Mouse (Mus musculus) thymus, adult 2 months (tissue): ENCODE results near the gene Fam98c.

Experiments
- CTCF ChIP-seq: fragments of 200-500 bp; IDR thresholded peaks from 2 replicates; pipeline ENCODE4 v1.5.1; 2012; ENCODE audit warnings: mild to moderate bottlenecking, control low read depth, low read length, moderate library complexity, borderline replicate concordance; ENCODE audit not compliant: control insufficient read depth, poor library complexity, insufficient read depth; ENCODE audit errors: extremely low read depth
- POLR2A ChIP-seq: fragments of 200-500 bp; IDR thresholded peaks from 2 replicates; pipeline ENCODE4 v1.6.1; 2012; ENCODE audit warnings: mild to moderate bottlenecking, low read length, control low read depth, moderate library complexity; ENCODE audit not compliant: control insufficient read depth, poor library complexity, insufficient read depth; ENCODE audit errors: extremely low read depth

GRCm38 (mm10) chr7:29172390-29173016 lies 16.5 kb upstream of the Fam98c start:
- no peak for TF ChIP-seq CTCF
- TF ChIP-seq POLR2A = no peak
